Mouse (Mus musculus): ENCODE measurements at regions not wholly inside any gene's neighbourhood (a gene's known extent, or its start where the extent isn't known, plus 50 kb on each side); places are given as distances from the start of the nearest gene placed in this dataset.

DNA sequence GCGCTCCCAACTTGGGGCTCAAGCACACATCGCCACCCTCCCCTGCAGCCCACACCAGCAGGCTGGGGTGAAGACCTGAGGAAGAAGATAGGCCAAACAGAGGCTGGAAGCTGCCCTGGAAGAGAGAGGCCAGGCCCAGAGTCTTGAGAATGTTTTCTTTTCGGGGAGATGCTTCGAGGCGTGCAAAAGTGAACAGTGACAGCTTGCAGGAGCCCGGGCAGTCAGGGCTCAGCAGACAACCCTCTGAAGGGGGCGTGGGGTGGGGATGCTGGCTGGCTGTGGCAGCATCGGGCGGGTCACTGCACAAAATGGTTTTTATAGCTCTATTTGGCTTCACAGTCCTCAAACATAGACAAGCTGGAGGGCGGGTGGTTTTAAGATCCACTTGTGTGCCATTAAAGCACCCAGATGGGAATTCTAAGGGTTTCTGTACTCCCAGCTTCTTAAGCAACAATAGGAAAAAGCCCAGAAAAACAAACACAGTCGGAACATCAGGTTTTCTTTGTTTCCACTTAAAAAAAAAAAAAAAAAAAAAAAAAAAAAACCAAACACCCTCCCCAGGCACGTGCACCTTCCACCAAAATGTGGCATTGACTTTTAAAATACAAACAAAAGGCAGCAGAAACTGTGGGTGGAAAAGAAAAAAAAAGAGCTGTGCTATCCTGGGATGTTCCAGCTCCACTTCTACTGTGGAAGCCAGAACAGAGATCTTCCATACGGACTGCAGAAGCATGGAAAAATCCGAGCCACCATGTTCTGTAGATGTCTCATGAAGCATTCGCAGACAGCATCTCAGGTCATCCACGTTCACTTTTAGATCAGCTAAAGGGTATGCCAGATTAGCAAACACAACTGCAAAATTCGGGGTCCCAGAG is 123.5 kb downstream of the Ly86 start:
- no peak overlapping the region for H3K9ac ChIP-seq (ENCODE audit: low read depth, low read length)
- H3K36me3 ChIP-seq (ENCODE audit: control insufficient read depth, insufficient read depth) = no peaks in the 10 kb centered on the region
- no peaks in the 10 kb centered on the region; the same call in 1 of the 2 replicates for H3K27me3 ChIP-seq (ENCODE audit: control insufficient read depth, insufficient read depth, low read depth, low read length)
- WGBS (ENCODE audit: insufficient replicate concordance) = 56% methylated on average over 17 of the region's 17 CpGs
- no peak overlapping the region for H3K27ac ChIP-seq (ENCODE audit: low read length)
- H3K4me2 ChIP-seq (ENCODE audit: low read depth, low read length) = no peak overlapping the region
- no peak for ATAC-seq (ENCODE audit: low read depth)
- H3K4me1 ChIP-seq (ENCODE audit: control insufficient read depth, low read depth, low read length) = peaks cover 2% of the 10 kb centered on the region
- no peak overlapping the region for H3K4me3 ChIP-seq (ENCODE audit: low read depth, low read length)
- H3K9me3 ChIP-seq (replicated peaks; ENCODE audit: control insufficient read depth, low read length) = no peaks in the 10 kb centered on the region

DNA sequence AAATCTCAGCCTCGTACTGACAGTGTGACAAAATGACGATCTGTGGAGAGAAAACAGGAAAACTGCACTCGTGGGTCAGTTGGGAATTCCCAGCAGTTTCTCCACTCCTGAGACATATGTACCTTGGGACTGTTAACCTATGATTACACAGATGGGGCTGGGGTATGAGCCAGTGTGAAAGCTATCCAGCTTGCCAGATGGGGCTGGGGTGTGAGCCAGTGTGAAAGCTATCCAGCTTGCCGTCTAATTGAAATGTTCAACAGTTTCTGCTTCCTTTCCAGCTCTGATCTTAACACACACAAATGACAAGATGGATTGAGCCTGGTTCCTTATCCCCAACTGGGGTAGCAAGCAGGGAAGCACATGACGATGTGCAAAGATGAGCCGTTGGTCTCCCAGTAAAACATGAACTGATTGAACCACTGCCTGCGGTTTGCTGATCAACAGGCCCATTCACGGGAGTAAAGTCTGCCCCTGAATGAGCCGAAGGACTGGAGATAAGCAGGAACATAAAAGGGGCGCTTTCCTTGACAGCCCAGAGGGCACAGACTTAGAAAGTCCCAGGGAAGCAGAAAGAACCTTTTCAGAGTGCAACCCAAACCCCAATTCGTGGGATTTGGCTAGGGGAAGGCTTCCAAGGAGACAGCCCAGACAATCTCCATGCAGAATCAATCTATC is 125.4 kb downstream of the Ly86 start:
- 17% methylated on average over 11 of the region's 11 CpGs for WGBS (ENCODE audit: insufficient replicate concordance)

DNA sequence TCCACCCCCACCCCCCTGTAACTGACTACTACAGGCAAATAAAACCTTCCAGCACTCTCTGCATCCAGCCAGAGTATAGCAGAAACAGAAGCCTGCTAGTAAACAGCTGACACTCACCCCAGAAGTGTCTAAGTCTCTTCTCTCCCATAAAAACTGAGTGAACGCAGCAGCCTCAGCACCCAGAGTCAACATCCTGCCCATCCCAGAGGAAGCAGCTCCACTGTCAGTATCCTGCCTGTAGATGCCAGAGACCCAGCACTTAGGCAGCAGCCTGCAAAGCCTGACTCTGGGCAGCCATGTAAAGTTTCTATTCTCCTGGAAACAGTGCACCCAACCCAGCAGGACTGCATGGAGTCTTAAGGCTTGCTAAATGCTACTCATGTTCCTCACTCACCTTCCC is 128.4 kb downstream of the Ly86 start:
- whole genome bisulfite sequencing (ENCODE audit: insufficient replicate concordance) = 35% methylated on average over 1 of the region's 1 CpGs

More for the DNA sequence above, 125.4 kb downstream of the Ly86 start:
- no peak overlapping the region for H3K9ac ChIP-seq (ENCODE audit: low read depth, low read length)
- H3K36me3 ChIP-seq (ENCODE audit: control insufficient read depth, insufficient read depth) = no peaks in the 10 kb centered on the region
- no peak for ATAC-seq (ENCODE audit: low read depth)
- H3K27ac ChIP-seq (ENCODE audit: low read length) = no peak overlapping the region
- no peak overlapping the region for H3K4me2 ChIP-seq (ENCODE audit: low read depth, low read length)
- peaks cover 2% of the 10 kb centered on the region for H3K4me1 ChIP-seq (ENCODE audit: control insufficient read depth, low read depth, low read length)
- H3K9me3 ChIP-seq (replicated peaks; ENCODE audit: control insufficient read depth, low read length) = no peaks in the 10 kb centered on the region
- H3K4me3 ChIP-seq (ENCODE audit: low read depth, low read length) = no peak overlapping the region
- H3K27me3 ChIP-seq (ENCODE audit: control insufficient read depth, insufficient read depth, low read depth, low read length) = no peaks in the 10 kb centered on the region; the same call in 1 of the 2 replicates

DNA sequence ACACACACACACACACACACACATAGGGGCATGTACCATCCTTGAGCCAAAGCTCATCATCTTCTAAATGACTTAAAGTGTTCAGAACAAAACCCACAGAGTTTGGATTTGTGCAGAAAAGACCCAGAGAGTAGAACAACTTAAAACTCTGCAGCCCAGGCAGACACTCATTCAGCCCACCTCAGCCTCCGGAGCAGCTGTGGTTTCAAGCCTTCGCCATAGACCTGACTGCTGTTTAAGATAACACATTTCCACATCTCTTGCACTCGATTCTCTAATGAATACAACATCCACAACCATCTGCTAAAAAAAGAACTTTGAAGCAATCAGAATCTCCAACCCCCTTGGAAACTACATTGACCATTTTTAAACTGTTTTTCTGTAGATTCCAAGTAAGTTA is 130.8 kb downstream of the Ly86 start:
- H3K27me3 ChIP-seq (ENCODE audit: control insufficient read depth, insufficient read depth, low read depth, low read length) = no peaks in the 10 kb centered on the region; the same call in 1 of the 2 replicates
- no peak for ATAC-seq (ENCODE audit: low read depth)
- H3K4me1 ChIP-seq (ENCODE audit: control insufficient read depth, low read depth, low read length) = peaks cover 16% of the 10 kb centered on the region
- no peaks in the 10 kb centered on the region for H3K36me3 ChIP-seq (ENCODE audit: control insufficient read depth, insufficient read depth)
- WGBS (ENCODE audit: insufficient replicate concordance) = 17% methylated on average over 3 of the region's 3 CpGs
- H3K4me2 ChIP-seq (ENCODE audit: low read depth, low read length) = peak overlapping the region; percentile 11; the same call in 1 of the 2 replicates
- no peaks in the 10 kb centered on the region for H3K9me3 ChIP-seq (replicated peaks; ENCODE audit: control insufficient read depth, low read length)
- H3K9ac ChIP-seq (ENCODE audit: low read depth, low read length) = no peak overlapping the region
- no peak overlapping the region for H3K27ac ChIP-seq (ENCODE audit: low read length)
- H3K4me3 ChIP-seq (ENCODE audit: low read depth, low read length) = no peak overlapping the region

More for the DNA sequence above, 128.4 kb downstream of the Ly86 start:
- Histone ChIP-seq H3K9me3 (replicated peaks; ENCODE audit: control insufficient read depth, low read length) (no peaks in the 10 kb centered on the region), H3K4me1 (ENCODE audit: control insufficient read depth, low read depth, low read length) (peaks cover 16% of the 10 kb centered on the region), H3K4me3 (ENCODE audit: low read depth, low read length) (no peak overlapping the region), H3K4me2 (ENCODE audit: low read depth, low read length) (no peak overlapping the region), H3K27me3 (ENCODE audit: control insufficient read depth, insufficient read depth, low read depth, low read length) (no peaks in the 10 kb centered on the region; the same call in 1 of the 2 replicates), H3K36me3 (ENCODE audit: control insufficient read depth, insufficient read depth) (no peaks in the 10 kb centered on the region), H3K9ac (ENCODE audit: low read depth, low read length) (no peak overlapping the region), H3K27ac (ENCODE audit: low read length) (no peak overlapping the region)
- ATAC-seq (ENCODE audit: low read depth) = no peak

DNA sequence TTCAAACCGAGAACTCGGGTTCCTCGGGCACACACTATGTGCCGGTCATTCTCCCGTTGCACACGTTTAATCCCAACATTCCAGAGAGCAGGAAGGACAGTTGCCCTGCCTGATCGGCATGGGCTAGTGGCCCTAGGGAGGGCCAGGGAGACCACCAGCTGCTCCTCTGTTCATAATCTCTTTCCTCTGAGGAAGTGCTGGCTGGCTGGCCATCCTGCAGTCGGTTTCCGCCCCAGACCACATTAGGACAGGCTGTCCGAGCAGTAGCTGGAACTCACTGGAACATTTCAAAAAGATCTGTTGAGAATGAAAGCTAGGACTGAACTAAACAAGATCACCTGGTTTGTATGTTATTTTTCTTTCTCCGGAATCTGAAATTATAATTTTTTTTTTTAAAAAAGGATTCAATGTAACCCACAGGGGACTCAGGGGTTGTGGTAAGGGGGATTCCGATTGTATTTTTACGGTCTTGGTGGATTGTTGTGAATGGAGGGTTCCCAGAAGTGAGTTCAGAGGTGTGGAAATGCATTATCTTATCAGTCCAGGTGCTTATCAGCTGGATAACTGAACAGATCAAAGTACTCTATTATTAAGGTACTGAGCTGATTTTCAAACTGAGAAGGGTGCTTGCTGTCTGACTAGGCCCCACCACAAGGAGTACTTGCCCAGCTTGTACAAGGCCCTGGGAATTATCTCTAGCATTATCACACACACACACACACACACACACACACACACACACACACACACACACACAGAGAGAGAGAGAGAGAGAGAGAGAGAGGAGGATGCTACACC is 131.4 kb downstream of the Ly86 start:
- WGBS (ENCODE audit: insufficient replicate concordance) = 10% methylated on average over 13 of the region's 13 CpGs
- H3K9ac ChIP-seq (ENCODE audit: low read depth, low read length) = no peak overlapping the region
- no peaks in the 10 kb centered on the region; the same call in 1 of the 2 replicates for H3K27me3 ChIP-seq (ENCODE audit: control insufficient read depth, insufficient read depth, low read depth, low read length)
- no peak overlapping the region for H3K4me3 ChIP-seq (ENCODE audit: low read depth, low read length)
- H3K4me1 ChIP-seq (ENCODE audit: control insufficient read depth, low read depth, low read length) = peaks cover 16% of the 10 kb centered on the region
- no peaks in the 10 kb centered on the region for H3K9me3 ChIP-seq (replicated peaks; ENCODE audit: control insufficient read depth, low read length)
- ATAC-seq (ENCODE audit: low read depth) = no peak; the same call in 1 of the 2 replicates
- H3K27ac ChIP-seq (ENCODE audit: low read length) = no peak overlapping the region
- no peaks in the 10 kb centered on the region for H3K36me3 ChIP-seq (ENCODE audit: control insufficient read depth, insufficient read depth)
- peak overlapping the region; percentile 11; the same call in 1 of the 2 replicates for H3K4me2 ChIP-seq (ENCODE audit: low read depth, low read length)

DNA sequence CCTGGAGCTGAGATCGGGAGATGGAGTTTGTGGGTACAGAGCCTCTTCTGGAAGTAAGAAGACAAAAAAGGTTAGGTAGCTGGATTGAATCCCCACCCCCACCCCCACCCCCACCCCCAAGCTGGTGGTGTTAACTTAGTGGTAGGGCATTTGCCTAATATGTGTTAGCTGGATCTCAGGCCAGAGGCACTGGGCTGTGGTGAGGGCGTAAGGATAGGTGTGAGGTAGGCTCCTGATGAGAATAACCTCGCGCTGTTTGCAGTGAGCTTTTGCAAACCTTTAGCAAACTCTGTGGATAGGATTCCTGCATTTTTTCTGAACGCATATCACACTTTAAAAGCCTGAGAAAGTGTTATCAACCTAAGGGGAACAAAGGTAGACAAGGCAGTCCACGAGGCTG is 132.3 kb downstream of the Ly86 start:
- no peak for ATAC-seq (ENCODE audit: low read depth)
- H3K4me2 ChIP-seq (ENCODE audit: low read depth, low read length) = peak overlapping the region; percentile 48; the same call in 1 of the 2 replicates
- WGBS (ENCODE audit: insufficient replicate concordance) = 13% methylated on average over 6 of the region's 6 CpGs
- H3K27ac ChIP-seq (ENCODE audit: low read length) = no peak overlapping the region
- no peaks in the 10 kb centered on the region for H3K9me3 ChIP-seq (replicated peaks; ENCODE audit: control insufficient read depth, low read length)
- no peak overlapping the region for H3K4me3 ChIP-seq (ENCODE audit: low read depth, low read length)
- no peaks in the 10 kb centered on the region; the same call in 1 of the 2 replicates for H3K27me3 ChIP-seq (ENCODE audit: control insufficient read depth, insufficient read depth, low read depth, low read length)
- H3K9ac ChIP-seq (ENCODE audit: low read depth, low read length) = no peak overlapping the region
- H3K36me3 ChIP-seq (ENCODE audit: control insufficient read depth, insufficient read depth) = no peaks in the 10 kb centered on the region
- H3K4me1 ChIP-seq (ENCODE audit: control insufficient read depth, low read depth, low read length) = peaks cover 16% of the 10 kb centered on the region

DNA sequence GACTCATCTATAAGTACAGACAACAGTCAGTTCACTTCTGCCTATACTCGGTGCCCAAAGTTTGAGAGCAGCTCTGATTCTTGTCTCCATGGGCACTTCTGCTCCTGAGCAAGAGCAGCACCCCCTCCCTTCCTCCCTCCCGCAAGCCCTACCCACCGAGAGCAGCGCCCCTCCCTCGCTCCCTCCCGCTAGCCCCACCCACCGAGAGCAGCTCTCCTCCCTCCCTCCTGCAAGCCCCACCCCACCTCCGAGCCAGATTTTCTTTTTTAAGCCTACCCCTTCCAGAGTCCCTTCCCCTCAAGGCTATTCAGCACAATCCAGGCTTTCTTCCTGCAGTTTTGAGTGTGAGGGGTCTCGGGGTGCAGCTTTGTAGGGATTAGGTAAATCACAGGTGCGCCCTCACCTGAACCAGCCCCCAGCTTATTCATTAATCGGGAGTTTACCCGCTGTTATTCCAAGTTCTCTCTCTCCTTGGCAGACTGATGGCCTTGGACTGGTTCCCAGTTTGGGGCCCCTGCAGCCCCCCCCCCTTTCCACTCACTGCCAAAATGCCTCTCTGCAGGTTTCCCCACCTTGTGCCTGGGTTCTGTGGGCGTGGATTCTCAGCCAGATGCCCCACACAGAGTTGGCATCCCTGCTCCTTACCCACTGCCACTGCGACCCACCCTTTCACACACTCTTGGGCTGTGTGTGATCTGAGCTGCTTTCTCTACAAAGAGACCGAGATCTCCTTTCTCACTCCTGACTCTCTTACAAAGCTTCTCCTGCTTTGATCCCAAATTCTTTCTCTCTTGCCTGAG is 132.9 kb downstream of the Ly86 start:
- peak; percentile 77 for ATAC-seq (ENCODE audit: low read depth)
- WGBS (ENCODE audit: insufficient replicate concordance) = 10% methylated on average over 14 of the region's 15 CpGs
- Histone ChIP-seq H3K36me3 (ENCODE audit: control insufficient read depth, insufficient read depth) (no peaks in the 10 kb centered on the region), H3K9me3 (replicated peaks; ENCODE audit: control insufficient read depth, low read length) (no peaks in the 10 kb centered on the region), H3K4me3 (ENCODE audit: low read depth, low read length) (peak overlapping the region; percentile 45), H3K4me1 (ENCODE audit: control insufficient read depth, low read depth, low read length) (peaks cover 16% of the 10 kb centered on the region), H3K4me2 (ENCODE audit: low read depth, low read length) (peak overlapping the region; percentile 48), H3K27ac (ENCODE audit: low read length) (no peak overlapping the region), H3K27me3 (ENCODE audit: control insufficient read depth, insufficient read depth, low read depth, low read length) (no peaks in the 10 kb centered on the region; the same call in 1 of the 2 replicates), H3K9ac (ENCODE audit: low read depth, low read length) (no peak overlapping the region)

DNA sequence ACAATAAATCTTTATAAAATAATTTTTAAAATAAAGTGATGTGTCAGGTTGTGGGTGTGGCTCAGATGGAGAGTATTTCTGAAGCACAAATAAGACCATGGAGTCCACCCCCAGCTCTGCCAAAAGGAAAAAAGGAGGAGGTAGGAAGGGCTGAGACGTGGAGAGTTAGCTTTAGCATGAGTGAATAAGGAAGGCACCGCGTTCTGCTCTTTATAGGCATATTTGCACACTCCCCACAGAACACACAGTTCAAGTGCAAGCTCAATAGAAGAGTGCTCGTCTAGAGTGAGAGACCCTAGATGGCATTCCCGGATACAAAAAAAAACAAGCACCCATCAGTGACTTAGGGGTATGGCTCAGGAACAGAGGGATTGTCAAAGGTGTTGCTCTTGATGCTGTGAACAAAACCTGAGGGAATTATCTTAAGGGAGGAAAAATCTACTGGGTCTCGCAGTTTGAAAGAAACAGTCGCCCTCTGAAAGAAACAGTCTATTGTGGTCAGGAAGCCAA is 134.2 kb downstream of the Ly86 start:
- H3K4me2 ChIP-seq (ENCODE audit: low read depth, low read length) = no peak overlapping the region
- ATAC-seq (ENCODE audit: low read depth) = no peak
- H3K36me3 ChIP-seq (ENCODE audit: control insufficient read depth, insufficient read depth) = no peaks in the 10 kb centered on the region
- WGBS (ENCODE audit: insufficient replicate concordance) = 72% methylated on average over 7 of the region's 7 CpGs
- no peak overlapping the region for H3K4me3 ChIP-seq (ENCODE audit: low read depth, low read length)
- no peak overlapping the region for H3K9ac ChIP-seq (ENCODE audit: low read depth, low read length)
- peaks cover 16% of the 10 kb centered on the region for H3K4me1 ChIP-seq (ENCODE audit: control insufficient read depth, low read depth, low read length)
- H3K27ac ChIP-seq (ENCODE audit: low read length) = no peak overlapping the region
- no peaks in the 10 kb centered on the region for H3K9me3 ChIP-seq (replicated peaks; ENCODE audit: control insufficient read depth, low read length)
- no peaks in the 10 kb centered on the region for H3K27me3 ChIP-seq (ENCODE audit: control insufficient read depth, insufficient read depth, low read depth, low read length)

Measured in liver, embryonic 16.5 days (tissue).